Mouse (Mus musculus) heart, embryonic 13.5 days (tissue): ENCODE results near the gene Eya4. TPM values are rescaled to one million over a fixed set of nuclear protein-coding genes. Genes with fewer than 3 reads are reported as not detected.

Source experiments
- ATAC-seq: fragments of 200-750 bp; cut with Nextera tagmentation; 2 replicates; pipeline ENCODE4 v1.8.0; 2017; ENCODE audit warnings: moderate TSS enrichment; ENCODE audit not compliant: insufficient number of reproducible peaks, low FRiP score, low TSS enrichment; ENCODE audit errors: extremely low read depth
- H3K27ac ChIP-seq: fragments of 300-500 bp; sonication (generic); replicated peaks from 2 replicates; pipeline ENCODE4 v1.5.1; 2015; ENCODE audit warnings: moderate library complexity, mild to moderate bottlenecking, inconsistent platforms
- H3K27me3 ChIP-seq: fragments of 300-500 bp; sonication (generic); replicated peaks from 2 replicates; pipeline ENCODE4 v1.6.1; 2015; ENCODE audit warnings: mild to moderate bottlenecking, inconsistent platforms
- H3K36me3 ChIP-seq: fragments of 300-500 bp; sonication (generic); 2 replicates; pipeline ENCODE4 v1.6.1; 2015; ENCODE audit warnings: mild to moderate bottlenecking, inconsistent platforms
- H3K4me1 ChIP-seq: fragments of 300-500 bp; sonication (generic); 2 replicates; pipeline ENCODE4 v1.6.1; 2015; ENCODE audit warnings: inconsistent platforms
- H3K4me2 ChIP-seq: fragments of 300-500 bp; sonication (generic); 2 replicates; pipeline ENCODE4 v1.6.1; 2015; ENCODE audit warnings: inconsistent platforms, mild to moderate bottlenecking, moderate library complexity
- H3K4me3 ChIP-seq: fragments of 300-500 bp; sonication (generic); 2 replicates; pipeline ENCODE4 v1.5.1; 2015; ENCODE audit warnings: moderate library complexity, mild to moderate bottlenecking, inconsistent platforms
- H3K9ac ChIP-seq: fragments of 300-500 bp; sonication (generic); 2 replicates; pipeline ENCODE4 v1.6.1; 2015; ENCODE audit warnings: inconsistent platforms, mild to moderate bottlenecking, moderate library complexity
- H3K9me3 ChIP-seq: fragments of 300-500 bp; sonication (generic); 2 replicates; pipeline ENCODE4 v1.6.1; 2016; ENCODE audit warnings: inconsistent platforms
- WGBS: fragments of 180-500 bp; shearing (Covaris S2); methylation state at CpG from one replicate; pipeline ENCODE4 v1.1.7; 2015; ENCODE audit warnings: mixed read lengths; 5-methylcytosine and 5-hydroxymethylcytosine counted together
- polyA plus RNA-seq: library from polyadenylated mRNA; unstranded; fragments of >200 nt; fragmentation: Nextera tagmentation; extraction: Ambion mirVana; gene quantifications from 2 replicates; pipeline ENCODE4 v1.2.1, GENCODE M21; 2015

Eya4 gene
- polyA plus RNA-seq, 1 experiment from 2014 or later = 1.0 TPM

- Histone ChIP-seq H3K36me3 (no peaks in the 10 kb centered on the region), H3K4me3 (no peak overlapping the region), H3K27ac (no peak overlapping the region), H3K4me2 (no peak overlapping the region), H3K9ac (no peak overlapping the region), H3K9me3 (no peaks in the 10 kb centered on the region), H3K27me3 (no peaks in the 10 kb centered on the region), H3K4me1 (no peaks in the 10 kb centered on the region)
- ATAC-seq = no peak
- 83% methylated on average over 6 of the region's 6 CpGs for WGBS
These were observed 22.9 kb downstream of the Eya4 start for GRCm38 (mm10) chr10:23327651-23328050.

- H3K36me3 ChIP-seq = no peaks in the 10 kb centered on the region
- WGBS = 74% methylated on average over 4 of the region's 4 CpGs
These were observed 28.3 kb downstream of the Eya4 start for GRCm38 (mm10) chr10:23322275-23322674.

DNA sequence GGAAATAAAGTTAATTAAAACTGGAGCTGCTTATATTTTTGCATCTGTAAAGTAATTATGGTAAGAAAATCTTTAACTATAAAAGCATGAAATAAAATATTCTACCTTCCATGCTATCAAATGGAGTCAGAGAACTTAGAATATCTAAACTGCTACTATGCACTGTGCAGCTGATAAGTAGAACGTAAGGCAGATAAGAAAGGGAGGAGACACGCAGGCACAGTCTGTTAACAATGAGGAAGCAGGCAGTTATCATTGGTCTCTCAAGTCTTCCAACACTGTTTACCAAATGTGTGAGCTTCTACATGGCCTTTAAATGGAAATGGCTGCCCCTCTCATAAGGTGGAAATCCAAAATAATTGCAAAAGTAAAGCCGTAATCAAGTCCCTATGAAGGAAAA, 55.0 kb downstream of the Eya4 start:
- H3K27me3 ChIP-seq = no peaks in the 10 kb centered on the region
- 37% methylated on average over 3 of the region's 3 CpGs for WGBS

More at GRCm38 (mm10) chr10:23322275-23322674, 28.3 kb downstream of the Eya4 start:
- Histone ChIP-seq H3K27me3 (no peaks in the 10 kb centered on the region), H3K9me3 (no peaks in the 10 kb centered on the region), H3K4me2 (no peak overlapping the region), H3K4me3 (no peak overlapping the region), H3K9ac (no peak overlapping the region), H3K4me1 (no peaks in the 10 kb centered on the region), H3K27ac (no peak overlapping the region)
- ATAC-seq = no peak

DNA sequence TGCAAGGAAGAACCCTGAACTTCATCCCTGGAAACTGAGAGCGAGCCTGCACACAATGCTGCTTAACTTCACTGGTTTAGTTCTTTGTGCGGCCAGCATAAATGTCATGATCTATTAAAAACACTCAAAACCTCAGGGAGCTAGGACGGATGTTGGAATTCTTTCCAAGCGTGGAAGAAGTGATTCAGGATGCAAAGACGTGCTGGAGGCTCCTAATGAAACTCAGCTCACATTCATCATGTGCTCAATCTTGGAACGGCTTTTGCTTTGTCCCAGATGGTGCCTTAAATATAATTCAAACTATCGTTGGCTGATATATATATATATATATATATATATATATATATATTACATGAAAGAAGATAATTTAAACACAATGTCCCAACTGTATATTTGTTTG, 58.1 kb downstream of the Eya4 start:
- H3K4me3 ChIP-seq = no peak overlapping the region
- 69% methylated on average over 7 of the region's 7 CpGs for WGBS
- H3K4me2 ChIP-seq = no peak overlapping the region
- no peaks in the 10 kb centered on the region for H3K27me3 ChIP-seq
- peaks cover 2% of the 10 kb centered on the region; the same call in 1 of the 2 replicates for H3K4me1 ChIP-seq
- no peaks in the 10 kb centered on the region for H3K36me3 ChIP-seq
- ATAC-seq = no peak
- H3K9me3 ChIP-seq = no peaks in the 10 kb centered on the region
- no peak overlapping the region for H3K9ac ChIP-seq
- H3K27ac ChIP-seq = no peak overlapping the region

More for the DNA sequence above, 55.0 kb downstream of the Eya4 start:
- H3K4me2 ChIP-seq = no peak overlapping the region
- no peaks in the 10 kb centered on the region for H3K36me3 ChIP-seq
- no peaks in the 10 kb centered on the region for H3K9me3 ChIP-seq
- H3K9ac ChIP-seq = no peak overlapping the region
- H3K27ac ChIP-seq = no peak overlapping the region
- ATAC-seq = no peak
- peaks cover 2% of the 10 kb centered on the region; the same call in 1 of the 2 replicates for H3K4me1 ChIP-seq
- no peak overlapping the region for H3K4me3 ChIP-seq

DNA sequence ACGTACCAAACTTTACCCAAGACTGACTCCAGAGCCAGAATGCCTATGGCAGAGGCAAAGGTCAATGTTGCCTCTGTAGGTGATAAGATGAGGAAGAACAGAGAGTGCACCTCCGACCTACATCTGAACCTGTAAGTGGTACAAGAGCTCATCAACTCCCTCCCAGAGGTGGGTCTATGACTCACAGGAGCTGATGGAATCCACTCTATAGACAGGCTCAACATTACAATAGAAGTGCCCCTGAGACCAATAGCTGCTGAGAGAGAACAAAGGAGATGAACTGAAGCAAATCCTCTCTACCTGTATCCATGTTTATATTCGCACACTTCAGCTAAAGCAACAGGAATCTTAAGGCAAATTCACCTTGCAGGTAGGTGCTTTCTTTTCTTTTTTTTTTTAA, 73.2 kb downstream of the Eya4 start:
- 75% methylated on average over 3 of the region's 3 CpGs for WGBS
- Histone ChIP-seq H3K27me3 (no peaks in the 10 kb centered on the region), H3K36me3 (no peaks in the 10 kb centered on the region), H3K27ac (no peak overlapping the region), H3K4me2 (no peak overlapping the region), H3K9me3 (no peaks in the 10 kb centered on the region), H3K4me3 (no peak overlapping the region), H3K4me1 (no peaks in the 10 kb centered on the region), H3K9ac (no peak overlapping the region)
- ATAC-seq = no peak

DNA sequence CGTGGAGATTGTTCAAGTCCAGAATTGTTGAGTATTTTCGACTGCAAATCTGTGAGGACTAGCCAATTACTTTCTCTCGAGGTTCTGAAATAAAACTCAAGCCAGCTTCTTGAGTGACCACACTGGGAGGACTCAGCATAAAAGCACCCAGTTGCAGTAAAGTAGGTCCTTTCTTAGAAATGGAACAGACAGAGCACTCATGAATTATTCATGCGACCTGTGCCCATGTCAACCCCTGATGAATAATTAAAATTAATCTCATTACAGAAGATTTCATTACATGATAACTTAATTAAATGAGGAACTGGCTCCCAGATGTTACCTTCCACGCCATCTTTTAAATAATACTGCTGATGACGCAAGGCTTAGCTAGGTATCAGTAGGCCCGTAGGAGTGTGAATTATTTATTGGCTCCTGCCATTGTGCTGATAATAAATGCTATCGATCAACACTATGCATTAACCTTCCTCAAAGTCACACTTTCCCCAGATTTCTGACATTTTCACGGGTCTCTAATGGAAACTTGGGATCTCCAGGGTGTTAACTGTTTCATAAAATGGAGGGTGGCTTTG, 79.5 kb downstream of the Eya4 start:
- 73% methylated on average over 9 of the region's 9 CpGs for WGBS
- H3K36me3 ChIP-seq = no peaks in the 10 kb centered on the region
- no peak overlapping the region for H3K9ac ChIP-seq
- no peaks in the 10 kb centered on the region for H3K4me1 ChIP-seq
- H3K4me3 ChIP-seq = no peak overlapping the region
- H3K27me3 ChIP-seq = no peaks in the 10 kb centered on the region
- no peaks in the 10 kb centered on the region for H3K9me3 ChIP-seq
- no peak for ATAC-seq
- H3K27ac ChIP-seq = no peak overlapping the region
- no peak overlapping the region for H3K4me2 ChIP-seq

GRCm38 (mm10) chr10:23270502-23270901, 80.1 kb downstream of the Eya4 start:
- no peaks in the 10 kb centered on the region for H3K4me1 ChIP-seq
- H3K4me2 ChIP-seq = no peak overlapping the region
- H3K9me3 ChIP-seq = no peaks in the 10 kb centered on the region
- H3K4me3 ChIP-seq = no peak overlapping the region
- H3K36me3 ChIP-seq = no peaks in the 10 kb centered on the region
- no peak for ATAC-seq
- no peak overlapping the region for H3K9ac ChIP-seq
- 77% methylated on average over 2 of the region's 2 CpGs for WGBS
- H3K27ac ChIP-seq = no peak overlapping the region
- no peaks in the 10 kb centered on the region for H3K27me3 ChIP-seq

DNA sequence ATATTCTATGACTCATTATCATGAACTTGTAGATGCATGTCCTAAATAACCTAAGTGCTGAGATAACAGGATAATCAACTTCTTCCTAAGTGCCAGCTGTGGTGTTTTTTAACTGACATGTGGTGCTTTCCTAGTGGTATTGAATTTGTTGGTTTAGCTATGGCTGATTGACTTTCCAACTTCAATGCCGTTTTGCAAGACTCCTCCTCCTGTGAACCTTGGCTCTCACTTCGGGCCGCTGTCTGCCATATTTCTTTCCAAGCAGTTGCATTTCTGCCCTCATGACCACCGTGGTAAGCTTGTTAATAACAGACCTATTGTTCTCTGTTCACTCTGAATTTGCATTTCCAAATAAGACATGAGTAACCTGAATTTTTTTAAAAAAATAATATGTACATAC, 98.4 kb downstream of the Eya4 start:
- Histone ChIP-seq H3K4me1 (no peaks in the 10 kb centered on the region), H3K4me3 (no peak overlapping the region), H3K4me2 (no peak overlapping the region), H3K27ac (no peak overlapping the region), H3K9me3 (no peaks in the 10 kb centered on the region), H3K27me3 (no peaks in the 10 kb centered on the region), H3K36me3 (no peaks in the 10 kb centered on the region), H3K9ac (no peak overlapping the region)
- ATAC-seq = no peak
- WGBS = 74% methylated on average over 4 of the region's 4 CpGs

DNA sequence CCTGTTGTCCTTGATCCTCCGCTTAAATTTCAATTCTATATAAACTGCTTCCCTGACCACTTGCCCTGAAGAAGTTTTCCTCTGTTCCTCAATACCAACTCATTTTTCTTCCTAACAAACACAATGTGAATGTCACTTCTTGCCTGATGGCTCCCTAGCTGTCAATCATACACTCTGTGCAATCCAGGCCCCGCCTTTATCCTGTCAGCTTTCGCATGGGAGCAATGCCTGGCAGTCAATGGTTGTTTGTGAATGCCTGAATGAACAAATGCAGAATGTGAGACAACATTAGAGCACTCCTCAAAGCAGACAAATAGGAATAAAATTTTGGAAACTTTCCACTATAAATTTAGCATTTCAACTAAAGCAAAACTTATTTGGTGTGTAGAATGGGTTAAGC, 104.1 kb downstream of the Eya4 start:
- Histone ChIP-seq H3K4me1 (no peaks in the 10 kb centered on the region), H3K27ac (no peak overlapping the region)
- 76% methylated on average over 3 of the region's 3 CpGs for WGBS

GRCm38 (mm10) chr10:23236918-23237317, 113.7 kb downstream of the Eya4 start:
- no peaks in the 10 kb centered on the region for H3K36me3 ChIP-seq
- H3K9ac ChIP-seq = no peak overlapping the region
- no peaks in the 10 kb centered on the region for H3K27me3 ChIP-seq
- no peaks in the 10 kb centered on the region for H3K9me3 ChIP-seq
- no peak for ATAC-seq
- 47% methylated on average over 11 of the region's 11 CpGs for WGBS
- H3K4me1 ChIP-seq = 0 out of 2 replicates have a peak, but pooled peaks cover 8% of the 10 kb centered on the region
- no peak overlapping the region for H3K4me2 ChIP-seq
- H3K4me3 ChIP-seq = no peak overlapping the region
- H3K27ac ChIP-seq = no peak overlapping the region

More for the DNA sequence above, 104.1 kb downstream of the Eya4 start:
- Histone ChIP-seq H3K4me2 (no peak overlapping the region), H3K27me3 (no peaks in the 10 kb centered on the region), H3K9ac (no peak overlapping the region), H3K9me3 (no peaks in the 10 kb centered on the region), H3K4me3 (no peak overlapping the region), H3K36me3 (no peaks in the 10 kb centered on the region)
- ATAC-seq = no peak

DNA sequence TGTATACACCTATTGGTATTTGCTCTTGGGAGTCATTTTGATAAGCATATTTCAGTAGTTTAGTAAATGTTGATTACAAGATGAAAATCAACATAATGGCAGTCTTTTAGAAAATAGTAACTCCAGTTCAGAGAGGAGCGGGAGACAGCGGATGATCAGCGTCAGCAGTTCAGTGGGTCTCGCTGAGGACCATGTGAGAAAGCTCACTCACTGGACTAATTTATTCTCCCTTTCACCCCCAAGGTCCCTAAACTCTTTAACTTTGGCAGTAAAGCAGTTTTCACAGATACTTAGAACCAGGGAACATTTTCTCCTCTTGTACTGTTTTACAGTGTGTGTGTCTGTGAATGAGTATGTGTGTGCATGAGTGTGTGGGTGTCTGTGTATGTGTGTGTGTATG, 115.2 kb downstream of the Eya4 start:
- ATAC-seq = no peak
- no peak overlapping the region for H3K4me2 ChIP-seq
- WGBS = 83% methylated on average over 4 of the region's 4 CpGs
- no peak overlapping the region for H3K27ac ChIP-seq
- H3K9ac ChIP-seq = no peak overlapping the region
- no peaks in the 10 kb centered on the region for H3K27me3 ChIP-seq
- 0 out of 2 replicates have a peak, but pooled peaks cover 8% of the 10 kb centered on the region for H3K4me1 ChIP-seq
- no peaks in the 10 kb centered on the region for H3K36me3 ChIP-seq
- H3K4me3 ChIP-seq = no peak overlapping the region
- no peaks in the 10 kb centered on the region for H3K9me3 ChIP-seq

- 63% methylated on average over 6 of the region's 6 CpGs for WGBS
- no peak overlapping the region for H3K4me3 ChIP-seq
- H3K36me3 ChIP-seq = no peaks in the 10 kb centered on the region
- H3K4me1 ChIP-seq = 0 out of 2 replicates have a peak, but pooled peaks cover 4% of the 10 kb centered on the region
- H3K27me3 ChIP-seq = no peaks in the 10 kb centered on the region
- ATAC-seq = no peak
- H3K9me3 ChIP-seq = no peaks in the 10 kb centered on the region
- no peak overlapping the region for H3K27ac ChIP-seq
- H3K9ac ChIP-seq = no peak overlapping the region
- no peak overlapping the region for H3K4me2 ChIP-seq
These were observed 117.2 kb downstream of the Eya4 start for GRCm38 (mm10) chr10:23233425-23233824.
